ENCODE assay signal across 8 mouse cellular contexts in genomic region chr8:117260930-117261475, GRCm38 (mm10). TPM values are rescaled to one million over a fixed set of nuclear protein-coding genes. Genes with fewer than 3 reads are reported as not detected.
A peak's percentile ranks its signal among the peaks of the same experiment; 100 is the strongest.
DNase-seq lines count a peak whose midpoint lies in the region; ATAC-seq and TF ChIP-seq lines count a peak whose summit lies in the region.

No protein-coding gene starts in this region.

- ATAC-seq in lung, embryonic 16.5 days (ENCODE audit: low read depth), result no peak

- H3K9me3 ChIP-seq in lung, embryonic 16.5 days (ENCODE audit: control insufficient read depth, low read length), result no peaks in the 10 kb centered on the region
- no peaks in the 10 kb centered on the region for H3K9me3 ChIP-seq in forebrain, embryonic 10.5 days
- H3K9me3 ChIP-seq in limb, embryonic 10.5 days (replicated peaks), result no peaks in the 10 kb centered on the region

- no peaks in the 10 kb centered on the region for H3K27me3 ChIP-seq in lung, embryonic 16.5 days (ENCODE audit: control insufficient read depth, insufficient read depth, low read depth, low read length)
- no peaks in the 10 kb centered on the region; the same call in 1 of the 2 replicates for H3K27me3 ChIP-seq in forebrain, embryonic 10.5 days (ENCODE audit: poor library complexity, severe bottlenecking)
- no peaks in the 10 kb centered on the region for H3K27me3 ChIP-seq in limb, embryonic 10.5 days (ENCODE audit: low read depth, poor library complexity, severe bottlenecking)

- TF ChIP-seq CTCF in olfactory bulb, adult 2 months (IDR thresholded peaks at IDR 0.05; ENCODE audit: insufficient read depth, low read depth, low read length), result no peak

- peak overlapping the region; percentile 54 for H3K9ac ChIP-seq in lung, embryonic 16.5 days (ENCODE audit: low read length)

- H3K4me2 ChIP-seq in lung, embryonic 16.5 days (ENCODE audit: low read depth, low read length), result peak overlapping the region; percentile 70

- no peak overlapping the region for H3K27ac ChIP-seq in lung, embryonic 16.5 days (ENCODE audit: low read length)
- peak overlapping the region; percentile 95 for H3K27ac ChIP-seq in forebrain, embryonic 10.5 days
- no peak overlapping the region; the same call in 1 of the 2 replicates for H3K27ac ChIP-seq in limb, embryonic 10.5 days
- no peak overlapping the region for H3K27ac ChIP-seq in olfactory bulb, adult 2 months (ENCODE audit: insufficient read depth, low read depth, low read length)

- H3K36me3 ChIP-seq in lung, embryonic 16.5 days (ENCODE audit: control insufficient read depth, insufficient read depth, low read length), result no peaks in the 10 kb centered on the region
- H3K36me3 ChIP-seq in forebrain, embryonic 10.5 days (replicated peaks), result peaks cover 17% of the 10 kb centered on the region
- H3K36me3 ChIP-seq in limb, embryonic 10.5 days, result no peaks in the 10 kb centered on the region

- DNase-seq in lung, adult 18-20 months, result no peak
- DNase-seq in forebrain, embryonic 10.5 days (ENCODE audit: extremely low spot score, low spot score), result no peak
- no peak for DNase-seq in limb, embryonic 10.5 days (ENCODE audit: low spot score)
- DNase-seq in urinary bladder, adult 18-20 months (ENCODE audit: low spot score in 2 of 2), result no peak
- no peak for DNase-seq in spleen, postnatal 36 days (ENCODE audit: low spot score in 2 of 2)
- DNase-seq in left cerebral cortex, adult 8-10 months (ENCODE audit: low spot score in 2 of 2), result no peak

- no peak for TF ChIP-seq POLR2A in olfactory bulb, adult 2 months (IDR thresholded peaks at IDR 0.05; ENCODE audit: insufficient read depth, low read depth, low read length)

- H3K4me3 ChIP-seq in lung, embryonic 16.5 days (ENCODE audit: low read length), result peak overlapping the region; percentile 84
- peak overlapping the region; percentile 94 for H3K4me3 ChIP-seq in forebrain, embryonic 10.5 days
- H3K4me3 ChIP-seq in limb, embryonic 10.5 days, result 0 out of 2 replicates have a peak overlapping the region, but pooled peaks have one; percentile 1
- peak overlapping the region; percentile 99 for H3K4me3 ChIP-seq in olfactory bulb, adult 2 months (ENCODE audit: insufficient read depth, low read depth, low read length)

- 34% methylated on average over 14 of the region's 14 CpGs for WGBS in lung, embryonic 16.5 days
- 33% methylated on average over 14 of the region's 14 CpGs for WGBS in forebrain, embryonic 10.5 days
- WGBS in limb, embryonic 10.5 days, result 61% methylated on average over 14 of the region's 14 CpGs
- 23% methylated on average over 14 of the region's 14 CpGs for WGBS in olfactory bulb, adult 2 months

- H3K4me1 ChIP-seq in lung, embryonic 16.5 days (replicated peaks; ENCODE audit: control insufficient read depth, insufficient read depth, low read length), result peaks cover 56% of the 10 kb centered on the region
- H3K4me1 ChIP-seq in forebrain, embryonic 10.5 days, result peaks cover 66% of the 10 kb centered on the region
- peaks cover 58% of the 10 kb centered on the region for H3K4me1 ChIP-seq in limb, embryonic 10.5 days
- peaks cover 47% of the 10 kb centered on the region for H3K4me1 ChIP-seq in olfactory bulb, adult 2 months (ENCODE audit: control insufficient read depth, insufficient read depth, low read length)

RNA-seq across cellular contexts. Expression of gene Cmip, which starts 4.1 kb away (rescaled TPM):
- polyA plus RNA-seq in lung, embryonic 16.5 days (2015; fragmentation: Nextera tagmentation; extraction: Ambion mirVana), result 11.3 and 13.0 TPM in 2 replicates
- 8.0 and 9.8 TPM in 2 replicates for polyA plus RNA-seq in forebrain, embryonic 10.5 days (2016; fragmentation: Nextera tagmentation; extraction: Ambion mirVana)
- 7.6 and 8.2 TPM in 2 replicates for polyA plus RNA-seq in limb, embryonic 10.5 days (2016; fragmentation: Nextera tagmentation; extraction: Ambion mirVana)
- not detected in 2 replicates for polyA plus RNA-seq in olfactory bulb, adult 2 months (2012; ENCODE audit: insufficient read depth, insufficient read length, low replicate concordance, missing spikeins)
- 100 to 1,000 TPM; 268 to 292 (median 275) TPM for total RNA-seq in left cerebral cortex, adult 8-10 months (2022)

Comparison
In these comparisons a context has a peak if more than half of its experiments do, and no peak if none do; other contexts are left out.
1. H3K4me3 ChIP-seq: peak in every context shown above with its lines; median percentile 99 in olfactory bulb, adult 2 months; 94 in forebrain, embryonic 10.5 days; 84 in lung, embryonic 16.5 days; 1 in limb, embryonic 10.5 days.